Mouse (Mus musculus) kidney, postnatal 4 days (tissue): ENCODE data around the gene Zic5.

ENCODE experiments used
- DNase-seq, 2 experiments: peaks; one replicate each; pipeline ENCODE4 v3.0.0; 2021; ENCODE audit warnings: mixed read lengths in 2 of 2

Gene Zic5

GRCm38 (mm10) chr14:122479461-122480109 lies 14.1 kb upstream of the Zic5 start:
- DNase-seq, result no peak

- DNase-seq, result peak in 1 of 2 experiments; percentile 24
These were observed 13.1 kb upstream of the Zic5 start for GRCm38 (mm10) chr14:122478574-122479011.

GRCm38 (mm10) chr14:122477971-122478573 lies 12.6 kb upstream of the Zic5 start:
- peak in 1 of 2 experiments; percentile 5 for DNase-seq

GRCm38 (mm10) chr14:122477261-122477671 lies 11.8 kb upstream of the Zic5 start:
- DNase-seq, result peak in 1 of 2 experiments; percentile 11

- no peak for DNase-seq
These were observed 11.3 kb upstream of the Zic5 start for GRCm38 (mm10) chr14:122476822-122477215.

GRCm38 (mm10) chr14:122476041-122476821 lies 10.8 kb upstream of the Zic5 start:
- peak; percentile 37 to 60 for DNase-seq

- peak; percentile 44 to 57 for DNase-seq
These were observed 10.1 kb upstream of the Zic5 start for GRCm38 (mm10) chr14:122475557-122476040.

- DNase-seq, result peak; percentile 39 to 62
These were observed 9.5 kb upstream of the Zic5 start, which contains the start of gene Zic2 for GRCm38 (mm10) chr14:122474891-122475556. Gene Zic2, plus strand, starts transcription at chr14:122475435.

GRCm38 (mm10) chr14:122474041-122474890 lies 8.8 kb upstream of the Zic5 start:
- DNase-seq, result peak; percentile 31 to 56

- DNase-seq, result peak in 1 of 2 experiments; percentile 2
These were observed 7.8 kb upstream of the Zic5 start for GRCm38 (mm10) chr14:122473211-122473751.

- DNase-seq, result no peak
These were observed 7.2 kb upstream of the Zic5 start for GRCm38 (mm10) chr14:122472647-122473046.

GRCm38 (mm10) chr14:122472161-122472560 lies 6.7 kb upstream of the Zic5 start:
- peak in 1 of 2 experiments; percentile 15 for DNase-seq

GRCm38 (mm10) chr14:122471449-122472085 lies 6.1 kb upstream of the Zic5 start:
- no peak for DNase-seq

- DNase-seq, result peak; percentile 20 to 42
These were observed 3.7 kb upstream of the Zic5 start for GRCm38 (mm10) chr14:122468971-122469755.

- DNase-seq, result peak in 1 of 2 experiments; percentile 10
These were observed 2.7 kb upstream of the Zic5 start for GRCm38 (mm10) chr14:122467926-122468841.

- no peak for DNase-seq
These were observed 1.4 kb upstream of the Zic5 start for GRCm38 (mm10) chr14:122466756-122467362.

- no peak for DNase-seq
These were observed 534 bp upstream of the Zic5 start for GRCm38 (mm10) chr14:122465931-122466490.

GRCm38 (mm10) chr14:122464351-122464762 lies 1.1 kb downstream of the Zic5 start:
- DNase-seq, result peak in 1 of 2 experiments; percentile 32
